Mouse (Mus musculus): ENCODE results near the gene Mxra8.

Gene Mxra8

GRCm38 (mm10) chr4:155839483-155839910, at the start of gene Mxra8:
Mxra8 (plus strand) TSS chr4:155839680.
- in situ Hi-C loops (cut with MboI, MseI): no loop called here

DNA sequence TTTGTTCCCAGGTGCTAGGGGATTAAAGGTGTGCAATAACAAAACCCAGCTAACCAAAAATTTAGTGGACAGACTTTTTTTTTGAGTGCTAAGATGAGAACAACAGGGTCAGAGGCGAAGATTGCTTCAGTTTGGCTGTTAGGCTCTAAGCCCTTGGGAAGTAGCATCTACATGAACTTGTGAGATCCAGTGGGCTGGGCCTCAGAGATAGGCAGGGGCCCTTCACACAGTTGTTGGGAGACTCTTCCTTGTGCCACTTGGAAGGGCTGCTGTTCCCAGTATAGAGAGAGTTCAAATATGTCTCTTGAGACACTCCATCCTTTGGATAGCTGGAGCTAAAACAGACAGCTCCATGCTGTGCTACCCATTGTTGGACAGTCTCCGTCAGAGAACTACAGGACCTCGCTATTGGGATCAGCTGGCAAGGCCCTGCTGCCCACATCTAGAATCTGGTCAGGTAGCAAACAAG, 49.4 kb upstream of the Mxra8 start, which contains the start of gene Ankrd65:
Gene Ankrd65, plus strand, starts transcription at position 419 of the 469 bp plus-strand sequence.
- in situ Hi-C loops (cut with MboI, MseI): no loop called here

DNA sequence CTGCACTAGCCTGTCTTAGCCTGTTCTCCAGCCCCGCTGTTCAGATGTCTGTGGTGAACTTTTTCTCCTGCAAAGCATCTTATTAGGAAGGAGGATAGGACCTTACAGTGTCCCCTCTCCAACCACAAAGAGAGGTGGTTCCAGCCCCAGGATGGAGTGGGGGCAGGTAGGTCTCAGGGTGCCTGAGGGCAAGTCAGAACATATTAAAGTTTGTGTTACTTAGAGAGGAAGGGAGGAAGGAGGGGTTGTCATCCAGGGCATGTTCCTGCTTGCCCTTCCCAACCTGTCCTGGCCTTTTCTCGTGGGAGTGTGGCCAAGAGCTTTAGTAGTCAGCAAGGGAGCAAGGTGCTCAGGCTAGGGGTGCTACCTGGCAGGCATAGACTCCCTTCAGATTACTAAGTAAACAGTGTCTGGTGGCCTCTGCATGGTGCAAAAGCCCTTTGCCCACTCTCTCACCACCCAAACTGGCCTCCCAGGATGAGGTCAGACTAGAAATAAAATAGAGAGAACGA, 48.8 kb upstream of the Mxra8 start:
- in situ Hi-C loops (cut with MboI, MseI): no loop called here

GRCm38 (mm10) chr4:155791240-155791933, 48.1 kb upstream of the Mxra8 start:
- in situ Hi-C loops (cut with MboI, MseI): no loop called here

DNA sequence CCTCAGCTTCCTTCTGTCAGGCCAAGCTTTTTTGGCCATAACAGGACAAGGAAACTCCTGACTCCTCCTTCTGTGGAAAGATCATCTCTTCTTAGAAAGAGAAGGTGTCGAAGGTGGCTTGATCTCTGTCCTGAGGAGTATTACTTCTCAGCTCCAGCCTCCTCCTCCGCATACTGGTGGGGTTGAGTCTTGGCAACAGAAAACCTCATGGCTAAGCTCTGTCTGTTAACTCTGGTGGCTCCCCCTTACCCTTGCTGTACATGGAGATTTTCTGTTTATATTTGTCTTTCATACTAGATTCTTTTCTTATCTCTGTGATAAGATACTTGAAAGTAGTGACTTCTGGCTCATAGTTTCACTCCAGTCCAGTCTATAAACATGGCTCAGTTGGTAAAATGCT, 45.8 kb upstream of the Mxra8 start:
- in situ Hi-C loops (cut with MboI, MseI): no loop called here

- in situ Hi-C loops (cut with MboI, MseI): no loop called here
Measured at GRCm38 (mm10) chr4:155802075-155802474, 37.4 kb upstream of the Mxra8 start.

- in situ Hi-C loops (cut with MboI, MseI): no loop called here
Measured at GRCm38 (mm10) chr4:155802741-155803339, 36.6 kb upstream of the Mxra8 start, which contains the start of gene Mrpl20. Mrpl20 (plus strand) TSS chr4:155802878.

GRCm38 (mm10) chr4:155803340-155804041, 36.0 kb upstream of the Mxra8 start:
- in situ Hi-C loops (cut with MboI, MseI): no loop called here

- in situ Hi-C loops (cut with MboI, MseI): no loop called here
Measured at GRCm38 (mm10) chr4:155807841-155808240, 31.6 kb upstream of the Mxra8 start.

- in situ Hi-C loops (cut with MboI, MseI): no loop called here
Measured at GRCm38 (mm10) chr4:155811929-155812664, 27.4 kb upstream of the Mxra8 start, which contains the start of gene Ccnl2. Ccnl2 (plus strand) TSS chr4:155812489.

GRCm38 (mm10) chr4:155812665-155813181, 26.8 kb upstream of the Mxra8 start:
- in situ Hi-C loops (cut with MboI, MseI): no loop called here

- in situ Hi-C loops (cut with MboI, MseI): no loop called here
Measured at GRCm38 (mm10) chr4:155817533-155817932, 21.9 kb upstream of the Mxra8 start.

GRCm38 (mm10) chr4:155821025-155821424, 18.5 kb upstream of the Mxra8 start:
- in situ Hi-C loops (cut with MboI, MseI): no loop called here

- in situ Hi-C loops (cut with MboI, MseI): no loop called here
Measured at GRCm38 (mm10) chr4:155823443-155823842, 16.0 kb upstream of the Mxra8 start.

GRCm38 (mm10) chr4:155829866-155830265, 9.6 kb upstream of the Mxra8 start:
- in situ Hi-C loops (cut with MboI, MseI): no loop called here

- in situ Hi-C loops (cut with MboI, MseI): no loop called here
Measured at GRCm38 (mm10) chr4:155830596-155830995, 8.9 kb upstream of the Mxra8 start.

- in situ Hi-C loops (cut with MboI, MseI): no loop called here
Measured at GRCm38 (mm10) chr4:155831205-155831766, 8.2 kb upstream of the Mxra8 start, which contains the start of gene Aurkaip1. Aurkaip1 (plus strand) TSS chr4:155831272.

GRCm38 (mm10) chr4:155831831-155832230, 7.6 kb upstream of the Mxra8 start:
- in situ Hi-C loops (cut with MboI, MseI): no loop called here

GRCm38 (mm10) chr4:155832321-155832720, 7.2 kb upstream of the Mxra8 start:
- in situ Hi-C loops (cut with MboI, MseI): no loop called here

GRCm38 (mm10) chr4:155833234-155833633, 6.2 kb upstream of the Mxra8 start:
- in situ Hi-C loops (cut with MboI, MseI): no loop called here

DNA sequence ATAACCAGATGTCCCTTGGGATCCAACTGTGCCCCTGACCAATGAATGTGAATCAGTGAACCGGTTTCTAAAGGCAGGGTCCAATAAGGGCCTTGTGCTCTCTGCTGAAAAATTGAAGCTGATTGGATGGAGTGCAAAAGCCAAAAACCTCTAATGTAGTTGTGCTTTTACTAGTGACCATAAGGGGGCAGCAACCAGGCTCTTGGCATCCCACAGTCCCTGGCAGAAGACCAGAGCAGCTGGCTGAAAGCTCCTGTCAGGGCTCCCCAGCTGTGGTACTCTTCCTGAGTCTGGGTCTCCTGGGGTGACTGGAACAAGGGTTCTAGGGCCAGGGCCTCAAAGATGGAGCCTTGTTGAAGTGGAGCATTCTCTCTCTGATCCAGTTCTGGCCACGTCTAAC, 5.6 kb upstream of the Mxra8 start:
- in situ Hi-C loops (cut with MboI, MseI): no loop called here

Data from T-helper 1 cell (primary cell).